Mouse (Mus musculus): Measurements from ENCODE around the gene Cog4.

- TF ChIP-seq CTCF (IDR thresholded peaks at IDR 0.05; ENCODE audit: low read depth) (no peak), EP300 (IDR thresholded peaks at IDR 0.05; ENCODE audit: low read depth) (no peak)
These were observed 49.3 kb upstream of the Cog4 start for GRCm38 (mm10) chr8:110797086-110797485.

All from heart, postnatal 0 days (tissue).